Mouse (Mus musculus) MEL (cell line): Measurements from ENCODE around the gene Wdr70.

Experiments used
- CHD1 ChIP-seq: IDR thresholded peaks from 2 replicates; pipeline ENCODE4 v1.6.1; 2012; ENCODE audit warnings: low read depth, mild to moderate bottlenecking, inconsistent platforms, low read length, improper control_type of control experiment
- CTCF ChIP-seq, 3 experiments: IDR thresholded peaks in 2 of 3; conservative IDR thresholded peaks in 1 of 3; 2 replicates each; pipeline ENCODE4 v1.5.1; 2011 to 2012; ENCODE audit warnings: low read length in 3 of 3, low read depth in 2 of 3, mild to moderate bottlenecking in 2 of 3, improper control_type of control experiment in 1 of 3, inconsistent platforms in 1 of 3, mixed read lengths in 1 of 3, moderate library complexity in 1 of 3; ENCODE audit not compliant: control insufficient read depth in 1 of 3, insufficient read depth in 1 of 3, poor library complexity in 1 of 3, severe bottlenecking in 1 of 3
- EP300 ChIP-seq, 2 experiments: IDR thresholded peaks; 2 replicates each; pipeline ENCODE4 v1.6.1; 2011; ENCODE audit warnings: improper control_type of control experiment in 2 of 2, low read length in 2 of 2, low read depth in 1 of 2, mild to moderate bottlenecking in 1 of 2
- GABPA ChIP-seq: IDR thresholded peaks from 2 replicates; pipeline ENCODE4 v1.6.1; 2012; ENCODE audit warnings: low read depth, mild to moderate bottlenecking, inconsistent platforms, low read length, improper control_type of control experiment, moderate library complexity
- GATA1 ChIP-seq: IDR thresholded peaks from 2 replicates; pipeline ENCODE4 v1.6.1; 2011; ENCODE audit warnings: low read depth, low read length, improper control_type of control experiment
- MAX ChIP-seq: IDR thresholded peaks from 2 replicates; pipeline ENCODE4 v1.6.1; 2011; ENCODE audit warnings: low read length, improper control_type of control experiment
- MAZ ChIP-seq: IDR thresholded peaks from 2 replicates; pipeline ENCODE4 v1.6.1; 2012; ENCODE audit warnings: low read depth, mild to moderate bottlenecking, inconsistent platforms, low read length, improper control_type of control experiment
- MXI1 ChIP-seq: IDR thresholded peaks from 2 replicates; pipeline ENCODE4 v1.6.1; 2011; ENCODE audit warnings: mild to moderate bottlenecking, low read depth, low read length, improper control_type of control experiment
- POLR2A ChIP-seq, 2 experiments: IDR thresholded peaks; 2 replicates each; pipeline ENCODE4 v1.6.1; 2011 to 2012; ENCODE audit warnings: low read length in 2 of 2, mild to moderate bottlenecking in 2 of 2, control low read depth in 1 of 2, improper control_type of control experiment in 1 of 2, low read depth in 1 of 2, moderate library complexity in 1 of 2; ENCODE audit not compliant: control insufficient read depth in 1 of 2, insufficient read depth in 1 of 2, poor library complexity in 1 of 2
- SMC3 ChIP-seq: IDR thresholded peaks from 2 replicates; pipeline ENCODE4 v1.6.1; 2011; ENCODE audit warnings: low read depth, low read length, improper control_type of control experiment
- TCF12 ChIP-seq: IDR thresholded peaks from 2 replicates; pipeline ENCODE4 v1.6.1; 2014; ENCODE audit warnings: low read depth, mild to moderate bottlenecking, inconsistent platforms, low read length, improper control_type of control experiment, moderate library complexity
- USF1 ChIP-seq: IDR thresholded peaks from 2 replicates; pipeline ENCODE4 v1.6.1; 2014; ENCODE audit warnings: low read depth, mild to moderate bottlenecking, inconsistent platforms, low read length, improper control_type of control experiment, moderate library complexity
- ZC3H11A ChIP-seq: IDR thresholded peaks from 2 replicates; pipeline ENCODE4 v1.6.1; 2012; ENCODE audit warnings: low read depth, mild to moderate bottlenecking, inconsistent platforms, low read length, improper control_type of control experiment
- ZKSCAN1 ChIP-seq: IDR thresholded peaks from 2 replicates; pipeline ENCODE4 v1.6.1; 2012; ENCODE audit warnings: low read depth, mild to moderate bottlenecking, inconsistent platforms, low read length, improper control_type of control experiment, moderate library complexity

GRCm38 (mm10) chr15:8065221-8065620 is 33.8 kb downstream of the Wdr70 start:
- TF ChIP-seq CTCF (IDR thresholded peaks at IDR 0.05 in 2 of 3, conservative IDR thresholded peaks at IDR 0.05 in 1 of 3; ENCODE audit: control insufficient read depth in 1 of 3, insufficient read depth in 1 of 3, low read depth in 2 of 3, low read length in 3 of 3, poor library complexity in 1 of 3, severe bottlenecking in 1 of 3) (peak in 1 of 3 experiments; percentile 7; a peak in 1 of 6 replicates), CHD1 (no peak), MXI1 (no peak), MAZ (no peak), USF1 (no peak), POLR2A (IDR thresholded peaks at IDR 0.05; ENCODE audit: control insufficient read depth in 1 of 2, insufficient read depth in 1 of 2, low read depth in 1 of 2, low read length in 2 of 2, poor library complexity in 1 of 2) (no peak), GABPA (no peak), TCF12 (no peak), MAX (no peak), ZKSCAN1 (no peak), GATA1 (no peak), ZC3H11A (no peak), EP300 (IDR thresholded peaks at IDR 0.05; ENCODE audit: low read depth in 1 of 2, low read length in 2 of 2) (no peak), SMC3 (0 out of 2 replicates have a peak, but pooled peaks have one; percentile 13)
